Mouse (Mus musculus) stomach, embryonic 14.5 days (tissue): ENCODE measurements around the gene Atp2b2. TPM values are rescaled to one million over a fixed set of nuclear protein-coding genes. Genes with fewer than 3 reads are reported as not detected.

Experiments used
- ATAC-seq: fragments of 200-750 bp; cut with Nextera tagmentation; 2 replicates; pipeline ENCODE4 v1.8.0; 2017; ENCODE audit warnings: low read depth, moderate TSS enrichment; ENCODE audit not compliant: insufficient number of reproducible peaks, insufficient read depth, low FRiP score
- H3K27ac ChIP-seq: fragments of 300-500 bp; sonication (generic); 2 replicates; pipeline ENCODE4 v1.5.1; 2014; ENCODE audit warnings: mild to moderate bottlenecking, low read length, moderate library complexity, mixed read lengths
- H3K27me3 ChIP-seq: fragments of 300-500 bp; sonication (generic); 2 replicates; pipeline ENCODE4 v1.6.1; 2014; ENCODE audit warnings: low read length, control low read depth, mixed read lengths; ENCODE audit not compliant: control insufficient read depth, insufficient read depth
- H3K36me3 ChIP-seq: fragments of 300-500 bp; sonication (generic); 2 replicates; pipeline ENCODE4 v1.6.1; 2014; ENCODE audit warnings: mild to moderate bottlenecking, control low read depth, low read length, moderate library complexity, mixed read lengths; ENCODE audit not compliant: control insufficient read depth, insufficient read depth
- H3K4me1 ChIP-seq: fragments of 300-500 bp; sonication (generic); 2 replicates; pipeline ENCODE4 v1.6.1; 2014; ENCODE audit warnings: low read length, control low read depth, mixed read lengths; ENCODE audit not compliant: control insufficient read depth, insufficient read depth
- H3K4me2 ChIP-seq: fragments of 300-500 bp; sonication (generic); replicated peaks from 2 replicates; pipeline ENCODE4 v1.6.1; 2014; ENCODE audit warnings: low read depth, low read length, control low read depth
- H3K4me3 ChIP-seq: fragments of 300-500 bp; sonication (generic); 2 replicates; pipeline ENCODE4 v1.5.1; 2014; ENCODE audit warnings: low read depth, low read length, control low read depth
- H3K9ac ChIP-seq: fragments of 300-500 bp; sonication (generic); replicated peaks from 2 replicates; pipeline ENCODE4 v1.6.1; 2014; ENCODE audit warnings: low read depth, mild to moderate bottlenecking, control low read depth, low read length, moderate library complexity, mixed read lengths
- H3K9me3 ChIP-seq: fragments of 300-500 bp; sonication (generic); 2 replicates; pipeline ENCODE4 v1.6.1; 2016; ENCODE audit warnings: low read depth, low read length, control low read depth; ENCODE audit not compliant: control insufficient read depth
- WGBS: fragments of 180-500 bp; shearing (Covaris S2); extraction: QIAGEN DNeasy Blood & Tissue Kit; methylation state at CpG from one replicate; pipeline ENCODE4 v1.1.7; 2014; 5-methylcytosine and 5-hydroxymethylcytosine counted together
- polyA plus RNA-seq: library from polyadenylated mRNA; unstranded; fragments of >200 nt; fragmentation: Nextera tagmentation; extraction: Ambion mirVana; gene quantifications from 2 replicates; pipeline ENCODE4 v1.2.1, GENCODE M21; 2014

The Atp2b2 gene
- polyA plus RNA-seq, 1 experiment from 2014 or later = 2.4 TPM

- no peak for ATAC-seq
- no peak overlapping the region for H3K9ac ChIP-seq
- H3K4me2 ChIP-seq = no peak overlapping the region
- no peak overlapping the region for H3K4me3 ChIP-seq
- no peaks in the 10 kb centered on the region for H3K4me1 ChIP-seq
- no peaks in the 10 kb centered on the region for H3K36me3 ChIP-seq
- 64% methylated on average over 8 of the region's 8 CpGs for WGBS
- H3K27ac ChIP-seq = no peak overlapping the region
- H3K9me3 ChIP-seq = no peaks in the 10 kb centered on the region
- H3K27me3 ChIP-seq = no peaks in the 10 kb centered on the region
Measured at GRCm38 (mm10) chr6:113934692-113935091, 107.7 kb downstream of the Atp2b2 start.

- Histone ChIP-seq H3K4me2 (no peak overlapping the region), H3K4me3 (no peak overlapping the region), H3K27ac (no peak overlapping the region), H3K27me3 (no peaks in the 10 kb centered on the region), H3K4me1 (no peaks in the 10 kb centered on the region), H3K9me3 (no peaks in the 10 kb centered on the region), H3K36me3 (no peaks in the 10 kb centered on the region), H3K9ac (no peak overlapping the region)
- ATAC-seq = no peak
- WGBS = 78% methylated on average over 14 of the region's 14 CpGs
Measured at GRCm38 (mm10) chr6:113933261-113934151, 108.9 kb downstream of the Atp2b2 start.

- Histone ChIP-seq H3K4me1 (no peaks in the 10 kb centered on the region), H3K4me3 (no peak overlapping the region), H3K9ac (no peak overlapping the region), H3K27ac (no peak overlapping the region), H3K27me3 (no peaks in the 10 kb centered on the region), H3K4me2 (no peak overlapping the region), H3K36me3 (no peaks in the 10 kb centered on the region), H3K9me3 (no peaks in the 10 kb centered on the region)
- WGBS = 82% methylated on average over 7 of the region's 8 CpGs
- ATAC-seq = no peak
Measured at GRCm38 (mm10) chr6:113929191-113929875, 113.1 kb downstream of the Atp2b2 start.

GRCm38 (mm10) chr6:113923249-113923648 lies 119.2 kb downstream of the Atp2b2 start:
- Histone ChIP-seq H3K27me3 (no peaks in the 10 kb centered on the region), H3K27ac (no peak overlapping the region), H3K4me2 (no peak overlapping the region), H3K36me3 (no peaks in the 10 kb centered on the region), H3K9ac (no peak overlapping the region), H3K4me1 (no peaks in the 10 kb centered on the region), H3K9me3 (no peaks in the 10 kb centered on the region), H3K4me3 (no peak overlapping the region)
- ATAC-seq = no peak
- WGBS = 79% methylated on average over 4 of the region's 4 CpGs

GRCm38 (mm10) chr6:113920466-113920865 lies 121.9 kb downstream of the Atp2b2 start:
- H3K4me1 ChIP-seq = no peaks in the 10 kb centered on the region
- no peak overlapping the region for H3K4me3 ChIP-seq
- H3K4me2 ChIP-seq = no peak overlapping the region
- 72% methylated on average over 5 of the region's 5 CpGs for WGBS
- no peak for ATAC-seq
- H3K27ac ChIP-seq = no peak overlapping the region
- H3K36me3 ChIP-seq = no peaks in the 10 kb centered on the region
- no peaks in the 10 kb centered on the region for H3K9me3 ChIP-seq
- H3K27me3 ChIP-seq = no peaks in the 10 kb centered on the region
- no peak overlapping the region for H3K9ac ChIP-seq

- no peaks in the 10 kb centered on the region for H3K27me3 ChIP-seq
- no peak overlapping the region for H3K4me3 ChIP-seq
- no peak overlapping the region for H3K27ac ChIP-seq
- no peaks in the 10 kb centered on the region for H3K9me3 ChIP-seq
- H3K9ac ChIP-seq = no peak overlapping the region
- H3K4me2 ChIP-seq = no peak overlapping the region
- 80% methylated on average over 3 of the region's 3 CpGs for WGBS
- no peaks in the 10 kb centered on the region for H3K4me1 ChIP-seq
- no peaks in the 10 kb centered on the region for H3K36me3 ChIP-seq
- ATAC-seq = no peak
Measured at GRCm38 (mm10) chr6:113912753-113913152, 129.7 kb downstream of the Atp2b2 start.

- H3K27me3 ChIP-seq = no peaks in the 10 kb centered on the region
- WGBS = 75% methylated on average over 16 of the region's 16 CpGs
- no peak overlapping the region for H3K9ac ChIP-seq
- no peaks in the 10 kb centered on the region for H3K4me1 ChIP-seq
- H3K4me3 ChIP-seq = no peak overlapping the region
- H3K9me3 ChIP-seq = no peaks in the 10 kb centered on the region
- no peak overlapping the region for H3K4me2 ChIP-seq
- no peak overlapping the region for H3K27ac ChIP-seq
- no peaks in the 10 kb centered on the region for H3K36me3 ChIP-seq
- ATAC-seq = no peak
Measured at GRCm38 (mm10) chr6:113911094-113911493, 131.3 kb downstream of the Atp2b2 start.

- Histone ChIP-seq H3K9me3 (no peaks in the 10 kb centered on the region), H3K9ac (no peak overlapping the region), H3K36me3 (no peaks in the 10 kb centered on the region), H3K4me2 (no peak overlapping the region), H3K4me3 (no peak overlapping the region), H3K4me1 (no peaks in the 10 kb centered on the region), H3K27ac (no peak overlapping the region), H3K27me3 (no peaks in the 10 kb centered on the region)
- WGBS = 84% methylated on average over 3 of the region's 3 CpGs
- no peak for ATAC-seq
Measured at GRCm38 (mm10) chr6:113910411-113911055, 131.9 kb downstream of the Atp2b2 start.
